In genomic region chr13:90742615-90743402, GRCm38 (mm10) we compare ENCODE assay signal across 20 mouse cellular contexts.
A peak's percentile ranks its signal among the peaks of the same experiment; 100 is the strongest.
DNase-seq lines count a peak whose midpoint lies in the region; ATAC-seq and TF ChIP-seq lines count a peak whose summit lies in the region.
"Had no signal": no experiment of that assay in that cellular context is flagged by ENCODE, and none has a peak within 500 bp of the region (broad histone marks: within the 10 kb centered on the region; RNA-seq: fewer than 3 reads in every experiment).

No protein-coding gene starts in this region.

- 80% methylated on average over 4 of the region's 4 CpGs for WGBS in midbrain, embryonic 11.5 days
- 73% methylated on average over 4 of the region's 4 CpGs for WGBS in midbrain, embryonic 16.5 days
- 64% methylated on average over 4 of the region's 4 CpGs for WGBS in embryonic facial prominence, embryonic 11.5 days
- WGBS in hindbrain, embryonic 13.5 days: 58% methylated on average over 4 of the region's 4 CpGs
- WGBS in midbrain, postnatal 0 days: 80% methylated on average over 4 of the region's 4 CpGs

- ATAC-seq in midbrain, embryonic 11.5 days (ENCODE audit: low FRiP score): peak; percentile 46; the same call in 1 of the 2 replicates
- no peak for ATAC-seq in midbrain, embryonic 16.5 days
- ATAC-seq in embryonic facial prominence, embryonic 11.5 days (replicated peaks; ENCODE audit: insufficient number of reproducible peaks, low FRiP score, low TSS enrichment, low read depth): 0 out of 2 replicates have a peak, but pooled peaks have one; percentile 59
- peak; percentile 71 for ATAC-seq in hindbrain, embryonic 13.5 days (ENCODE audit: low FRiP score)
- no peak for ATAC-seq in midbrain, postnatal 0 days (ENCODE audit: low FRiP score)
- ATAC-seq: forebrain, embryonic 14.5 days; intestine, embryonic 15.5 days; liver, embryonic 12.5 days had no signal

- H3K4me3 ChIP-seq in midbrain, embryonic 11.5 days (ENCODE audit: low read depth, low read length): no peak overlapping the region
- H3K4me3 ChIP-seq in midbrain, embryonic 16.5 days (ENCODE audit: low read depth, low read length): no peak overlapping the region
- no peak overlapping the region for H3K4me3 ChIP-seq in embryonic facial prominence, embryonic 11.5 days (ENCODE audit: low read depth, low read length)
- H3K4me3 ChIP-seq in hindbrain, embryonic 13.5 days: no peak overlapping the region
- H3K4me3 ChIP-seq in midbrain, postnatal 0 days (ENCODE audit: low read depth, low read length): no peak overlapping the region
- H3K4me3 ChIP-seq: heart, embryonic 13.5 days; intestine, embryonic 15.5 days; liver, embryonic 12.5 days; megakaryocyte, embryonic 14.5 days had no signal

- no peak overlapping the region for H3K27ac ChIP-seq in midbrain, embryonic 11.5 days (ENCODE audit: low read depth, low read length)
- H3K27ac ChIP-seq in midbrain, embryonic 16.5 days (ENCODE audit: low read length): no peak overlapping the region
- no peak overlapping the region for H3K27ac ChIP-seq in embryonic facial prominence, embryonic 11.5 days (replicated peaks; ENCODE audit: low read depth, low read length)
- H3K27ac ChIP-seq in hindbrain, embryonic 13.5 days: no peak overlapping the region
- no peak overlapping the region for H3K27ac ChIP-seq in midbrain, postnatal 0 days (ENCODE audit: low read depth, low read length)
- H3K27ac ChIP-seq: heart, embryonic 13.5 days; intestine, embryonic 15.5 days; liver, embryonic 12.5 days; stomach, postnatal 0 days had no signal

- no peak overlapping the region for H3K4me2 ChIP-seq in midbrain, embryonic 11.5 days
- H3K4me2 ChIP-seq in midbrain, embryonic 16.5 days (ENCODE audit: low read length): no peak overlapping the region
- H3K4me2 ChIP-seq in embryonic facial prominence, embryonic 11.5 days (ENCODE audit: low read depth, low read length): no peak overlapping the region
- H3K4me2 ChIP-seq in hindbrain, embryonic 13.5 days: no peak overlapping the region
- H3K4me2 ChIP-seq in midbrain, postnatal 0 days (ENCODE audit: low read depth, low read length, poor library complexity, severe bottlenecking): no peak overlapping the region
- H3K4me2 ChIP-seq: heart, embryonic 13.5 days; intestine, embryonic 15.5 days; liver, embryonic 12.5 days had no signal

- no peaks in the 10 kb centered on the region for H3K4me1 ChIP-seq in midbrain, embryonic 11.5 days (ENCODE audit: control insufficient read depth, insufficient read depth, low read length)
- H3K4me1 ChIP-seq in midbrain, embryonic 16.5 days (ENCODE audit: control insufficient read depth, insufficient read depth, low read length): no peaks in the 10 kb centered on the region
- no peaks in the 10 kb centered on the region for H3K4me1 ChIP-seq in embryonic facial prominence, embryonic 11.5 days (ENCODE audit: control insufficient read depth, insufficient read depth, low read length)
- H3K4me1 ChIP-seq in hindbrain, embryonic 13.5 days (replicated peaks): no peaks in the 10 kb centered on the region
- no peaks in the 10 kb centered on the region for H3K4me1 ChIP-seq in midbrain, postnatal 0 days (ENCODE audit: insufficient read depth, low read length)
- H3K4me1 ChIP-seq: intestine, embryonic 15.5 days; liver, embryonic 12.5 days; megakaryocyte, embryonic 14.5 days had no signal

- no peaks in the 10 kb centered on the region for H3K36me3 ChIP-seq in midbrain, embryonic 11.5 days (ENCODE audit: control insufficient read depth, insufficient read depth, low read length)
- H3K36me3 ChIP-seq in midbrain, embryonic 16.5 days (ENCODE audit: control insufficient read depth, insufficient read depth, low read length): no peaks in the 10 kb centered on the region
- no peaks in the 10 kb centered on the region for H3K36me3 ChIP-seq in embryonic facial prominence, embryonic 11.5 days (replicated peaks; ENCODE audit: control insufficient read depth, insufficient read depth, low read depth, low read length)
- no peaks in the 10 kb centered on the region for H3K36me3 ChIP-seq in hindbrain, embryonic 13.5 days
- H3K36me3 ChIP-seq in midbrain, postnatal 0 days (ENCODE audit: insufficient read depth, low read length): no peaks in the 10 kb centered on the region
- H3K36me3 ChIP-seq: heart, embryonic 13.5 days; intestine, embryonic 15.5 days; liver, embryonic 12.5 days had no signal

- no peak overlapping the region for H3K9ac ChIP-seq in midbrain, embryonic 11.5 days (ENCODE audit: low read length)
- H3K9ac ChIP-seq in midbrain, embryonic 16.5 days (ENCODE audit: low read depth, low read length): no peak overlapping the region
- H3K9ac ChIP-seq in embryonic facial prominence, embryonic 11.5 days (replicated peaks; ENCODE audit: low read length): no peak overlapping the region
- no peak overlapping the region for H3K9ac ChIP-seq in hindbrain, embryonic 13.5 days
- no peak overlapping the region for H3K9ac ChIP-seq in midbrain, postnatal 0 days (replicated peaks; ENCODE audit: low read length, poor library complexity, severe bottlenecking)
- H3K9ac ChIP-seq: heart, embryonic 13.5 days; intestine, embryonic 15.5 days; liver, embryonic 12.5 days had no signal

- TF ChIP-seq CTCF in midbrain, postnatal 0 days (IDR thresholded peaks at IDR 0.05): no peak

- no peaks in the 10 kb centered on the region for H3K27me3 ChIP-seq in midbrain, embryonic 11.5 days (ENCODE audit: control insufficient read depth, insufficient read depth, low read length)
- H3K27me3 ChIP-seq in midbrain, embryonic 16.5 days (ENCODE audit: control insufficient read depth, insufficient read depth, low read depth, low read length): no peaks in the 10 kb centered on the region
- H3K27me3 ChIP-seq in embryonic facial prominence, embryonic 11.5 days (ENCODE audit: control insufficient read depth, insufficient read depth, low read length): no peaks in the 10 kb centered on the region
- H3K27me3 ChIP-seq in hindbrain, embryonic 13.5 days: no peaks in the 10 kb centered on the region
- H3K27me3 ChIP-seq in midbrain, postnatal 0 days (ENCODE audit: insufficient read depth, low read length): no peaks in the 10 kb centered on the region
- H3K27me3 ChIP-seq: heart, embryonic 13.5 days; intestine, embryonic 15.5 days; liver, embryonic 12.5 days; megakaryocyte, embryonic 14.5 days had no signal

- H3K9me3 ChIP-seq in midbrain, embryonic 11.5 days (ENCODE audit: control insufficient read depth, low read length): no peaks in the 10 kb centered on the region
- H3K9me3 ChIP-seq in midbrain, embryonic 16.5 days (replicated peaks; ENCODE audit: control insufficient read depth, low read length, poor library complexity, severe bottlenecking): no peaks in the 10 kb centered on the region
- no peaks in the 10 kb centered on the region for H3K9me3 ChIP-seq in embryonic facial prominence, embryonic 11.5 days (replicated peaks; ENCODE audit: control insufficient read depth, low read length)
- no peaks in the 10 kb centered on the region for H3K9me3 ChIP-seq in hindbrain, embryonic 13.5 days
- H3K9me3 ChIP-seq in midbrain, postnatal 0 days (ENCODE audit: low read length): no peaks in the 10 kb centered on the region
- H3K9me3 ChIP-seq: heart, embryonic 13.5 days; intestine, embryonic 15.5 days; liver, embryonic 12.5 days had no signal

- DNase-seq in midbrain, embryonic 11.5 days (ENCODE audit: low spot score, missing footprints): no peak
- no peak for DNase-seq in embryonic facial prominence, embryonic 11.5 days (ENCODE audit: low spot score)
- peak; percentile 18 for DNase-seq in midbrain, postnatal 0 days (ENCODE audit: low spot score)
- no peak for DNase-seq in embryo, embryonic 10.5 days (ENCODE audit: low spot score)
- DNase-seq in adrenal gland, postnatal 25 days: no peak
- DNase-seq: adrenal gland, adult 2 months; cerebellum, adult 9-11 months; embryo, embryonic 11 days; heart, postnatal 36 days; kidney, adult 9 months; kidney, postnatal 25 days; lung, adult 2 months had no signal

Comparison
In these comparisons a context has a peak if more than half of its experiments do, and no peak if none do; other contexts are left out.
1. ATAC-seq: peak in midbrain, embryonic 11.5 days (single experiment), embryonic facial prominence, embryonic 11.5 days (single experiment) and hindbrain, embryonic 13.5 days (single experiment); none in midbrain, embryonic 16.5 days (single experiment) and midbrain, postnatal 0 days (single experiment).